Mouse (Mus musculus): ENCODE measurements around the gene Mroh2b. TPM values are rescaled to one million over a fixed set of nuclear protein-coding genes. Genes with fewer than 3 reads are reported as not detected.

The Mroh2b gene
- not detected for total RNA-seq (2022)

DNA sequence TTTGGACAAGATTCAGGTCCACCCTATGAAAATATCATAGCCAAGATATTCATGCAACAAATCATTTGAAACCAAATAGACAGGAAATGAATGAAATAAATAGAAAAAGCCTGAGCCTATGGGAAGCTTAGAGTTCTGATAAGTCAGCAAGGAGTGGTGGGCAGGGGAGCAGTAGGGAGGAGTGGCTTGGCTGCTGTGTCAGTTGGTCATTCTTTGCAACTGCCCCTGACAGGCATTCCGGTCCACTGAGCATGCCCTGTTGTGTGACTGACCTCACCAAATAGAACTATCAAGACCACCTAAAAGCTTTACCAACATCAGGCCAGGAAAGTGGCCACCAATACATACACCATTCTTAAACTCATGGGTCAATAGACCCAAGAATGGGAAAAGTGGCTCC is at the start of gene Mroh2b:
Mroh2b (plus strand) TSS at position 301 of the 400 bp plus-strand sequence.
- no peak for DNase-seq (ENCODE audit: low spot score in 2 of 2)

- DNase-seq (ENCODE audit: low spot score in 2 of 2), result no peak
Observed at GRCm38 (mm10) chr15:4850015-4850414, 48.5 kb upstream of the Mroh2b start.

- no peak for DNase-seq (ENCODE audit: low spot score in 2 of 2)
Observed at GRCm38 (mm10) chr15:4894962-4895361, 3.6 kb upstream of the Mroh2b start.

- DNase-seq (ENCODE audit: low spot score in 2 of 2), result no peak
Observed at GRCm38 (mm10) chr15:4934731-4935130, 36.2 kb downstream of the Mroh2b start.

DNA sequence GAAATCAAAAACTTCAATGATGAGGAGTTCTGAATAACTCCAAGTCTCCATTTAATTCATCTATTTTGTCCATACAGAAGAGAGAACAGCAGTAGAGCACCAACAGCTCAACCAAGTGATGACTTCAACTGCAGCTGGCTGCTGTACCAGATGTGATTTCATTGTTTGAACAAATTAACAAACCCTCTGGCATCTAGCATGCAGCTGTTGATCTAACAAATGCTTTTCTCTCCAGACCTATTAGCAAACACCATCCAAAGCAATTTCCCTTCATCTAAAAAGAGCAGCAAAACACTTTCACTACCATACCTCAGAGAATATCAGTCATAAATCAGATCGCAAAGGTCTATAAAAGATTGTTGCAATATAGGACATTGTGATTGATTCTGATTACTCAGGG is 74.8 kb downstream of the Mroh2b start:
- no peak for DNase-seq (ENCODE audit: low spot score in 2 of 2)

DNA sequence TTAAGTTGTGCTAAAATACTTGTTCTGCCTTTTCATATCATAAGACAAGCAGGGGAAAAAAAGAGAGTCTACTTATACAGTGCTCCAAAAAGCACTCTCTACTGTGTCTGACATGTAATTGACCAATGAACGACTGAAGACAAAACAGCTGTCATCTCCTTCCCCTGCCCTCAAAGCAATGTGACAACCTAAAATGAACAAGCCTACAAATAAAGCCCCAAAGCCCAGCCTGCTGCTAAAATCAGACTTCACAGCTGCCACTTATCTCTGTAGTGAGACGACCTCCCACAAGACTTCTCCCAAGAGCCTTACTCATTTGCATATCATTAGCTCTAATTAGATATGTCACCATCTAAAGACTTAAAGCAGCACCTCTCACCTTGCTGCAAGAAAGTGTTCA is 104.4 kb downstream of the Mroh2b start:
- DNase-seq (ENCODE audit: low spot score in 2 of 2), result no peak

GRCm38 (mm10) chr15:5003503-5004196 is 105.1 kb downstream of the Mroh2b start:
- no peak for DNase-seq (ENCODE audit: low spot score in 2 of 2)

DNA sequence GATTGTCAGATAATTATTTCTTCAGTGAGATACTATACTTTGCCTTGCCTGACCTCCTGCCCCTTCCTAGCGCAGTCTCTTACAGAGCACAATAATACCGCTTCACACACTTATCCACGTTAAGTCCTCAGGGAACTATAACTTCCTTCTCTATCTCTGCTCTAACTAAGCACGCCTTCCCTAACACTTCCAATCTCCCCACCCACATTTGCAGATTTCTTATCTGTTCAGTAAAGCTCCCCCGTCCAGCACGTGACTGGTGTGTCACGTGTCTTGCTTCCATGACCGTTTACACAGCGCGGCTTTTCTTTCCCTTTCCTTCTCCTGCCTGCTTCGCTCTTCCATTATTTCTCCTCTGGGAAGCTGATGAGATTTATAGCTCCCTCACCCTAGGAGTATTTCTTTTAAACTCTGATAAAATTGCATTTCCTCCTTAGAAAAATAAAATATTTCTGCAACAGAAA is 111.1 kb downstream of the Mroh2b start:
- DNase-seq (ENCODE audit: low spot score in 2 of 2), result no peak

Other genes with a start within 250 kb of the Mroh2b start
- gene C6, start 171.6 kb upstream of the Mroh2b start, total RNA-seq (2022), result 1 to 10 TPM in 3 of 4 experiments, under 1 TPM in 1; 0.17 to 4.4 (median 1.2) TPM
- gene C7, start 165.0 kb downstream of the Mroh2b start, total RNA-seq (2022), result 1 to 10 TPM in 2 of 4 experiments, under 1 TPM in 2; 0.29 to 4.9 (median 1.4) TPM
- 1 to 10 TPM; 1.9 to 3.3 (median 2.4) TPM for gene Card6, start 209.8 kb downstream of the Mroh2b start, total RNA-seq (2022)
- 100 to 1,000 TPM; 169 to 214 (median 203) TPM for gene Rpl37, start 217.9 kb downstream of the Mroh2b start, total RNA-seq (2022)
- 10 to 100 TPM in 1 of 4 experiments, 1 to 10 TPM in 3; 9.1 to 11.9 (median 9.6) TPM for gene Prkaa1, start 245.1 kb downstream of the Mroh2b start, total RNA-seq (2022)